Mouse (Mus musculus) lung, postnatal 14 days (tissue): Measurements from ENCODE around the gene Gucy2g.

Experiments
- DNase-seq: peaks from one replicate; pipeline ENCODE4 v3.0.0; 2021

The Gucy2g gene

GRCm38 (mm10) chr19:55241186-55241645 lies at the start of gene Gucy2g:
Gene Gucy2g, minus strand, starts transcription at chr19:55241236.
- DNase-seq, result no peak

GRCm38 (mm10) chr19:55288974-55289373 lies 47.9 kb upstream of the Gucy2g start:
- DNase-seq, result no peak

GRCm38 (mm10) chr19:55286034-55286433 lies 45.0 kb upstream of the Gucy2g start:
- DNase-seq, result no peak

- no peak for DNase-seq
Measured at GRCm38 (mm10) chr19:55284093-55284492, 43.1 kb upstream of the Gucy2g start.

GRCm38 (mm10) chr19:55276770-55277169 lies 35.7 kb upstream of the Gucy2g start:
- no peak for DNase-seq

GRCm38 (mm10) chr19:55276100-55276499 lies 35.1 kb upstream of the Gucy2g start:
- DNase-seq, result no peak

GRCm38 (mm10) chr19:55273340-55273739 lies 32.3 kb upstream of the Gucy2g start:
- DNase-seq, result no peak

GRCm38 (mm10) chr19:55271448-55271847 lies 30.4 kb upstream of the Gucy2g start:
- DNase-seq, result no peak

- DNase-seq, result no peak
Measured at GRCm38 (mm10) chr19:55269051-55269450, 28.0 kb upstream of the Gucy2g start.

- no peak for DNase-seq
Measured at GRCm38 (mm10) chr19:55268150-55268549, 27.1 kb upstream of the Gucy2g start.

GRCm38 (mm10) chr19:55266786-55267185 lies 25.8 kb upstream of the Gucy2g start:
- DNase-seq, result no peak

GRCm38 (mm10) chr19:55265269-55265668 lies 24.2 kb upstream of the Gucy2g start:
- DNase-seq, result no peak

GRCm38 (mm10) chr19:55260389-55261184 lies 19.6 kb upstream of the Gucy2g start:
- no peak for DNase-seq

GRCm38 (mm10) chr19:55258514-55258913 lies 17.5 kb upstream of the Gucy2g start:
- no peak for DNase-seq

GRCm38 (mm10) chr19:55257656-55258375 lies 16.8 kb upstream of the Gucy2g start:
- DNase-seq, result peak; percentile 37

GRCm38 (mm10) chr19:55256156-55256555 lies 15.1 kb upstream of the Gucy2g start:
- DNase-seq, result no peak

- DNase-seq, result no peak
Measured at GRCm38 (mm10) chr19:55254513-55255016, 13.5 kb upstream of the Gucy2g start.

- DNase-seq, result peak; percentile 71
Measured at GRCm38 (mm10) chr19:55253570-55254441, 12.8 kb upstream of the Gucy2g start.

GRCm38 (mm10) chr19:55253239-55253569 lies 12.2 kb upstream of the Gucy2g start:
- no peak for DNase-seq

GRCm38 (mm10) chr19:55251383-55252124 lies 10.5 kb upstream of the Gucy2g start, which contains the start of gene Acsl5:
Gene Acsl5, plus strand, starts transcription at chr19:55251938.
- no peak for DNase-seq

- no peak for DNase-seq
Measured at GRCm38 (mm10) chr19:55250451-55250850, 9.4 kb upstream of the Gucy2g start.

- DNase-seq, result no peak
Measured at GRCm38 (mm10) chr19:55247991-55248520, 7.0 kb upstream of the Gucy2g start.
